Mouse (Mus musculus) regulatory T cell (primary cell): Measurements from ENCODE around the gene Mettl21e.
"Not testable (repeated sequence)": the region's sequence is repeated elsewhere in the genome, so short reads cannot be mapped to it uniquely, and the experiment has no call there.

ENCODE experiments used
- in situ Hi-C: fragments of 300-600 bp; cut with MboI, MseI; formaldehyde crosslinking; loops from one replicate; pipeline ENCODE4 v1.15.1; 2025; ENCODE audit warnings: high pct_unique_total_duplicates

The Mettl21e gene

GRCm38 (mm10) chr1:44218876-44219275 is at the start of gene Mettl21e:
Gene Mettl21e, minus strand, starts transcription at chr1:44218961.
- in situ Hi-C loops = no loop called here

GRCm38 (mm10) chr1:44240440-44240839 is 21.7 kb upstream of the Mettl21e start:
- in situ Hi-C loops = not testable (repeated sequence)

GRCm38 (mm10) chr1:44239969-44240368 is 21.2 kb upstream of the Mettl21e start:
- in situ Hi-C loops = no loop called here

GRCm38 (mm10) chr1:44237305-44237704 is 18.5 kb upstream of the Mettl21e start:
- in situ Hi-C loops = no loop called here

- in situ Hi-C loops = no loop called here
Measured at GRCm38 (mm10) chr1:44235311-44235710, 16.6 kb upstream of the Mettl21e start.

GRCm38 (mm10) chr1:44234531-44234930 is 15.8 kb upstream of the Mettl21e start:
- in situ Hi-C loops = not testable (repeated sequence)

GRCm38 (mm10) chr1:44229044-44229443 is 10.3 kb upstream of the Mettl21e start:
- in situ Hi-C loops = no loop called here

- in situ Hi-C loops = no loop called here
Measured at GRCm38 (mm10) chr1:44217118-44217517, 1.6 kb downstream of the Mettl21e start.

- in situ Hi-C loops = no loop called here
Measured at GRCm38 (mm10) chr1:44216352-44217116, 2.2 kb downstream of the Mettl21e start.

GRCm38 (mm10) chr1:44214443-44214842 is 4.3 kb downstream of the Mettl21e start:
- in situ Hi-C loops = no loop called here

- in situ Hi-C loops = loop anchor here (10.0 kb wide), 1 partner anchor 1572 kb away; no protein-coding TSS in a partner anchor
Measured at GRCm38 (mm10) chr1:44202876-44203275, 15.9 kb downstream of the Mettl21e start.

- in situ Hi-C loops = loop anchor here (5.0 kb wide), 1 partner anchor 66 kb away; no protein-coding TSS in a partner anchor
Measured at GRCm38 (mm10) chr1:44198273-44199171, 20.2 kb downstream of the Mettl21e start.

GRCm38 (mm10) chr1:44186396-44186795 is 32.4 kb downstream of the Mettl21e start:
- in situ Hi-C loops = no loop called here

GRCm38 (mm10) chr1:44178086-44178485 is 40.7 kb downstream of the Mettl21e start:
- in situ Hi-C loops = no loop called here

GRCm38 (mm10) chr1:44173903-44174302 is 44.9 kb downstream of the Mettl21e start:
- in situ Hi-C loops = no loop called here

GRCm38 (mm10) chr1:44172656-44173055 is 46.1 kb downstream of the Mettl21e start:
- in situ Hi-C loops = no loop called here

GRCm38 (mm10) chr1:44167859-44168383 is 50.8 kb downstream of the Mettl21e start:
- in situ Hi-C loops = no loop called here

- in situ Hi-C loops = no loop called here
Measured at GRCm38 (mm10) chr1:44162389-44162788, 56.4 kb downstream of the Mettl21e start.

GRCm38 (mm10) chr1:44161818-44162217 is 56.9 kb downstream of the Mettl21e start:
- in situ Hi-C loops = no loop called here

GRCm38 (mm10) chr1:44158317-44158716 is 60.4 kb downstream of the Mettl21e start:
- in situ Hi-C loops = no loop called here

GRCm38 (mm10) chr1:44155287-44155686 is 63.5 kb downstream of the Mettl21e start:
- in situ Hi-C loops = no loop called here
